Mouse (Mus musculus) limb, embryonic 12.5 days (tissue): Measurements from ENCODE around the gene Il1r1. TPM values are rescaled to one million over a fixed set of nuclear protein-coding genes. Genes with fewer than 3 reads are reported as not detected.

Experiments used
- ATAC-seq: fragments of 200-750 bp; cut with Nextera tagmentation; 2 replicates; pipeline ENCODE4 v1.8.0; 2017; ENCODE audit warnings: low read depth, moderate TSS enrichment; ENCODE audit not compliant: insufficient number of reproducible peaks, insufficient read depth, low FRiP score, low TSS enrichment
- H3K27ac ChIP-seq: fragments of 300-500 bp; sonication (generic); 2 replicates; pipeline ENCODE4 v1.5.1; 2016; ENCODE audit warnings: mild to moderate bottlenecking, moderate library complexity
- H3K27me3 ChIP-seq: fragments of 300-500 bp; sonication (generic); 2 replicates; pipeline ENCODE4 v1.6.1; 2016; ENCODE audit warnings: mild to moderate bottlenecking, moderate library complexity
- H3K36me3 ChIP-seq: fragments of 300-500 bp; sonication (generic); 2 replicates; pipeline ENCODE4 v1.6.1; 2016; ENCODE audit warnings: mild to moderate bottlenecking, moderate library complexity
- H3K4me1 ChIP-seq: fragments of 300-500 bp; sonication (generic); replicated peaks from 2 replicates; pipeline ENCODE4 v1.6.1; 2016
- H3K4me2 ChIP-seq: fragments of 300-500 bp; sonication (generic); 2 replicates; pipeline ENCODE4 v1.6.1; 2016; ENCODE audit warnings: mild to moderate bottlenecking, moderate library complexity
- H3K4me3 ChIP-seq: fragments of 300-500 bp; sonication (generic); replicated peaks from 2 replicates; pipeline ENCODE4 v1.5.1; 2016; ENCODE audit warnings: mild to moderate bottlenecking
- H3K9ac ChIP-seq: fragments of 300-500 bp; sonication (generic); replicated peaks from 2 replicates; pipeline ENCODE4 v1.6.1; 2016; ENCODE audit warnings: mild to moderate bottlenecking, moderate library complexity
- H3K9me3 ChIP-seq: fragments of 300-500 bp; sonication (generic); 2 replicates; pipeline ENCODE4 v1.6.1; 2016; ENCODE audit warnings: mild to moderate bottlenecking, moderate library complexity
- WGBS: fragments of 180-500 bp; shearing (Covaris S2); methylation state at CpG from one replicate; pipeline ENCODE4 v1.1.7; 2016; 5-methylcytosine and 5-hydroxymethylcytosine counted together
- polyA plus RNA-seq: library from polyadenylated mRNA; unstranded; fragments of >200 nt; fragmentation: Nextera tagmentation; extraction: Ambion mirVana; gene quantifications from 2 replicates; pipeline ENCODE4 v1.2.1, GENCODE M21; 2016

Gene Il1r1
- 4.0 and 4.1 TPM in 2 replicates for polyA plus RNA-seq

GRCm38 (mm10) chr1:40224539-40225284, at the start of gene Il1r1:
TSS of gene Il1r1 (plus strand) at chr1:40225080.
- H3K27ac ChIP-seq, result peak within 1 kb of the TSS; percentile 62
- no peak within 1 kb of the TSS for H3K4me2 ChIP-seq
- WGBS, result 45% methylated on average over 12 of the region's 12 CpGs
- no peak within 1 kb of the TSS for H3K9ac ChIP-seq
- ATAC-seq, result 0 out of 2 replicates have a peak, but pooled peaks have one; percentile 37
- peaks cover 19% of the 10 kb centered on the region for H3K4me1 ChIP-seq
- H3K9me3 ChIP-seq, result no peaks in the 10 kb centered on the region
- H3K4me3 ChIP-seq, result no peak within 1 kb of the TSS
- no peaks in the 10 kb centered on the region for H3K36me3 ChIP-seq
- H3K27me3 ChIP-seq, result no peaks in the 10 kb centered on the region

- no peak for ATAC-seq
- no peaks in the 10 kb centered on the region for H3K4me1 ChIP-seq
Measured at GRCm38 (mm10) chr1:40175123-40175522, 49.8 kb upstream of the Il1r1 start.

GRCm38 (mm10) chr1:40175797-40176196, 49.1 kb upstream of the Il1r1 start:
- Histone ChIP-seq H3K9me3 (no peaks in the 10 kb centered on the region), H3K27me3 (no peaks in the 10 kb centered on the region), H3K4me1 (no peaks in the 10 kb centered on the region), H3K4me2 (no peak overlapping the region), H3K27ac (no peak overlapping the region), H3K4me3 (no peak overlapping the region), H3K9ac (no peak overlapping the region), H3K36me3 (no peaks in the 10 kb centered on the region)
- ATAC-seq, result no peak
- WGBS, result 89% methylated on average over 1 of the region's 1 CpGs

More at GRCm38 (mm10) chr1:40175123-40175522, 49.8 kb upstream of the Il1r1 start:
- Histone ChIP-seq H3K27ac (no peak overlapping the region), H3K36me3 (no peaks in the 10 kb centered on the region), H3K9me3 (no peaks in the 10 kb centered on the region), H3K4me2 (no peak overlapping the region), H3K4me3 (no peak overlapping the region), H3K27me3 (no peaks in the 10 kb centered on the region), H3K9ac (no peak overlapping the region)
- 84% methylated on average over 5 of the region's 5 CpGs for WGBS

GRCm38 (mm10) chr1:40179031-40179430, 45.8 kb upstream of the Il1r1 start:
- Histone ChIP-seq H3K4me2 (no peak overlapping the region), H3K27ac (no peak overlapping the region), H3K4me3 (no peak overlapping the region), H3K9me3 (no peaks in the 10 kb centered on the region), H3K36me3 (no peaks in the 10 kb centered on the region), H3K27me3 (no peaks in the 10 kb centered on the region), H3K4me1 (no peaks in the 10 kb centered on the region), H3K9ac (no peak overlapping the region)
- WGBS, result 63% methylated on average over 4 of the region's 4 CpGs
- ATAC-seq, result no peak

- Histone ChIP-seq H3K9me3 (no peaks in the 10 kb centered on the region), H3K4me3 (no peak overlapping the region), H3K27ac (no peak overlapping the region), H3K9ac (no peak overlapping the region), H3K4me2 (no peak overlapping the region), H3K36me3 (no peaks in the 10 kb centered on the region), H3K4me1 (no peaks in the 10 kb centered on the region), H3K27me3 (peaks cover 2% of the 10 kb centered on the region; the same call in 1 of the 2 replicates)
- 79% methylated on average over 1 of the region's 1 CpGs for WGBS
- no peak for ATAC-seq
Measured at GRCm38 (mm10) chr1:40179493-40179892, 45.4 kb upstream of the Il1r1 start.

- no peaks in the 10 kb centered on the region for H3K36me3 ChIP-seq
- H3K27ac ChIP-seq, result no peak overlapping the region
- no peaks in the 10 kb centered on the region for H3K9me3 ChIP-seq
- H3K4me2 ChIP-seq, result no peak overlapping the region
- WGBS, result 93% methylated on average over 2 of the region's 2 CpGs
- H3K27me3 ChIP-seq, result peaks cover 5% of the 10 kb centered on the region; the same call in 1 of the 2 replicates
- no peak overlapping the region for H3K9ac ChIP-seq
- no peak overlapping the region for H3K4me3 ChIP-seq
- ATAC-seq, result no peak
- no peaks in the 10 kb centered on the region for H3K4me1 ChIP-seq
Measured at GRCm38 (mm10) chr1:40180861-40181260, 44.0 kb upstream of the Il1r1 start.

GRCm38 (mm10) chr1:40181716-40182115, 43.2 kb upstream of the Il1r1 start:
- H3K9ac ChIP-seq, result no peak overlapping the region
- H3K4me3 ChIP-seq, result no peak overlapping the region
- H3K27me3 ChIP-seq, result peaks cover 5% of the 10 kb centered on the region; the same call in 1 of the 2 replicates
- no peaks in the 10 kb centered on the region for H3K9me3 ChIP-seq
- 42% methylated on average over 3 of the region's 3 CpGs for WGBS
- ATAC-seq, result no peak
- no peak overlapping the region for H3K4me2 ChIP-seq
- no peak overlapping the region for H3K27ac ChIP-seq
- H3K36me3 ChIP-seq, result no peaks in the 10 kb centered on the region
- no peaks in the 10 kb centered on the region for H3K4me1 ChIP-seq

GRCm38 (mm10) chr1:40183410-40183809, 41.5 kb upstream of the Il1r1 start:
- no peak overlapping the region for H3K9ac ChIP-seq
- no peak for ATAC-seq

GRCm38 (mm10) chr1:40187961-40188360, 36.9 kb upstream of the Il1r1 start:
- no peak for ATAC-seq
- Histone ChIP-seq H3K27ac (no peak overlapping the region), H3K36me3 (no peaks in the 10 kb centered on the region), H3K9me3 (no peaks in the 10 kb centered on the region), H3K4me2 (no peak overlapping the region), H3K9ac (no peak overlapping the region), H3K4me3 (no peak overlapping the region), H3K4me1 (no peaks in the 10 kb centered on the region), H3K27me3 (peaks cover 5% of the 10 kb centered on the region; the same call in 1 of the 2 replicates)
- 78% methylated on average over 1 of the region's 1 CpGs for WGBS

More at GRCm38 (mm10) chr1:40183410-40183809, 41.5 kb upstream of the Il1r1 start:
- no peak overlapping the region for H3K4me3 ChIP-seq
- H3K27me3 ChIP-seq, result peaks cover 5% of the 10 kb centered on the region; the same call in 1 of the 2 replicates
- no peaks in the 10 kb centered on the region for H3K4me1 ChIP-seq
- no peak overlapping the region for H3K27ac ChIP-seq
- H3K36me3 ChIP-seq, result no peaks in the 10 kb centered on the region
- no peak overlapping the region for H3K4me2 ChIP-seq
- no peaks in the 10 kb centered on the region for H3K9me3 ChIP-seq

GRCm38 (mm10) chr1:40190025-40190424, 34.9 kb upstream of the Il1r1 start:
- no peak overlapping the region for H3K4me2 ChIP-seq
- ATAC-seq, result no peak
- no peaks in the 10 kb centered on the region for H3K36me3 ChIP-seq
- H3K27me3 ChIP-seq, result no peaks in the 10 kb centered on the region
- H3K27ac ChIP-seq, result no peak overlapping the region
- no peaks in the 10 kb centered on the region for H3K9me3 ChIP-seq
- no peak overlapping the region for H3K9ac ChIP-seq
- 75% methylated on average over 5 of the region's 5 CpGs for WGBS
- no peaks in the 10 kb centered on the region for H3K4me1 ChIP-seq
- H3K4me3 ChIP-seq, result no peak overlapping the region

- 84% methylated on average over 5 of the region's 5 CpGs for WGBS
- Histone ChIP-seq H3K4me1 (no peaks in the 10 kb centered on the region), H3K27ac (no peak overlapping the region), H3K9ac (no peak overlapping the region), H3K4me2 (no peak overlapping the region), H3K27me3 (no peaks in the 10 kb centered on the region), H3K9me3 (no peaks in the 10 kb centered on the region), H3K36me3 (no peaks in the 10 kb centered on the region), H3K4me3 (no peak overlapping the region)
- ATAC-seq, result no peak
Measured at GRCm38 (mm10) chr1:40190837-40191236, 34.0 kb upstream of the Il1r1 start.

GRCm38 (mm10) chr1:40194279-40194678, 30.6 kb upstream of the Il1r1 start:
- Histone ChIP-seq H3K4me1 (no peaks in the 10 kb centered on the region), H3K9me3 (no peaks in the 10 kb centered on the region), H3K4me2 (no peak overlapping the region), H3K9ac (no peak overlapping the region), H3K36me3 (no peaks in the 10 kb centered on the region), H3K27me3 (no peaks in the 10 kb centered on the region), H3K4me3 (no peak overlapping the region), H3K27ac (no peak overlapping the region)
- 92% methylated on average over 2 of the region's 2 CpGs for WGBS
- ATAC-seq, result no peak
